Mouse (Mus musculus): ENCODE data around the gene Pde9a.

The Pde9a gene

DNA sequence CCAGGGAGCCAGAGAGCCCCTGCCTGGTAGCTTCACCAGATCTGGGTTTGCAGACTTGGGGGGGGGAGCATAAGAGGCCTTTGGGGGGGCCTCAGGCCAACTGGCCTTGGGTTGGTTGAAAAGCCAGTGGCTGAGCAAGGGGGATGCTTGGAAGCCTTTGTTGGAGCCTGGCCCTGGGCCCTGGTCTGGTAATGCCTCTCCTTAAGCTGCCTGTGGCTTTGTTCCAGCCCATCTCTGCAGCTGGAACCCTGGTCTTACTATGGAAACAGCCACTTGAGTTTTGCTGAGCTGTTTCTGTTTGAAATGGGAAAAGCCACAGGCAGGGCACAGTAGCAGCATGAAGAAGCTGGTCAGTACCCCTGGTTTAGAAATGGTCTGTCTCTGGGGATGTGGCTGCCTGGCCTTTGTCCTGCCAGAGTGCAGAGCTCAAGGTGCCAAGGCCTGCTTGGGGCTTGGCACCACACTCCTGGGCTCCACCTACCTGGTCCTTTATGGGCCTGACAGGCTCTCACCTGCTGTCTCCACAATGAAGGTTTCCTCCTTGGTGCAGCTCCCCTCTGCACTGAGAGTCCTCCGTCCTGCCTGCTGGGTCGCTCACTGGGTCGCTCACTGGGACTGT, 3.5 kb downstream of the Pde9a start:
- no peak for DNase-seq

DNA sequence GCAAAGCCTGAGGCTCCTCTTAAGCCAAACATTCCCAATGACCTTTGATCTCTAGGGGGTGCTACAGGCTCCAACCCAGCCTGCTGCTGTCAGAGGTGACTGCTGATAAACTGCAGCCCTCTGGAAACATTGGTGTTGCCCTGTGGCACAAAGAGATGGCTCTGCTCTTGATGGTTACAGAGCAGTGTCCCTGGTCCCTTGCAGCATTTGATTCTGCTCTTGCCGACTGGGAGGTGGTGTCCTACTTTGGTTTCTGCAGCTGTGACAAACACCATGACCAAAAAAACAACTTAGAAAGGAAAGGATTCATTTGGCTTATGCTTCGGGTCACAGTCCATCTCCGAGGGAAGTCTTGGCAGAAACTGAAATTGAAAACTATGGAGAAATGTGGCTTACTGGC, 5.5 kb downstream of the Pde9a start:
- no peak for DNase-seq

DNA sequence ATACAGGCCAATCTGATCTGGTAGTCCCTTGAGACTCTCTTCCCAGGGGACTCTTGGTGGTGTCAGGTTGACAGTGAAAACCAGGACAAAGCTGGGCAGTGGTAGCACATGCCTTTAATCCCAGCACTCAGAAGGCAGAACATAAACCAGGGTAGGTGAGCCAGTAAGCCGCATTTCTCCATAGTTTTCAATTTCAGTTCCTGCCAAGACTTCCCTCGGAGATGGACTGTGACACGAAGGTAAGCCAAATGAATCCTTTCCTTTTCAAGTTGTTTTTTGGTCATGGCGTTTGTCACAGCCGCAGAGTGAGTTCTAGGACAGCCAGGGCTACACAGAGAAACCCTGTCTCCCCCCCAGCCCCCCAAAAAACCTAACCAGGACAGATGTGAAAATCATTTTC, 6.0 kb downstream of the Pde9a start:
- DNase-seq = no peak

DNA sequence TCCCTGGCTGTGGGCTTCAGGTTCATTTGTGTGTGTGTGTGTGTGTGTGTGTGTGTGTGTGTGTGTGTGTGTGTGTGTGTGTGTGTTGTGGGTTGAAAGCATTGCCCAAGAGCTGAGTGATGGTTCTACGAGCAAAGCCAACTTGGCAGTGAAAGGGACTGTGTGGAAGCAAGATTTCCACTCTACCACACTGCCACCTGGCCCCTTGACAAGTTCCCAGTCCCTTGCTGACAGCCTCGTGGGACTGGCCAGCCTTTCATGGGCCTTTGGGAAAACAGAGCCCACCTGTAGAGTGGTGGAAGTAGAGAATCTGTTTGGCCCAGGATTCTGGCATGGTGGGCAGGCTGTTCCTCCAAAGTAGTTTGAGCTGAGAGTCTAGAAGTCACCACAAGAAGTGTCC, 7.8 kb downstream of the Pde9a start:
- no peak for DNase-seq

DNA sequence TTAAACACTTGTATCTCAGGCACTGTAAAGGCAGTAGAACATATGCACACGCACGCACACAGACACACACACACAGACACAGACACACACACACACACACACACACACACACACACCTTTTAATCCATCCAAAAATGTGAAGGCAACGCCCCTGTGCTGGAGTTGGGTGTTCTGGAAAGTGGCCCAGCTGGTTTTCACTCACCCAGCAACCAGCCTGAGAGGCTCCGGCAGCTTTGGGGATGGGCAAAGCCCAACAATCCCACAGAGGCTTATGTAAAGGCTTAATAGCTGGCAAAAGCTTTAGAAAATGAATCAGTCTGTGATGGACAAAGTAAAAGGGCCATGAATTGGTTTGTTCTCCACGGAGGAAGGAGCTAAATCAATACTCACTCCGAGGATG, 14.3 kb downstream of the Pde9a start:
- DNase-seq = no peak

DNA sequence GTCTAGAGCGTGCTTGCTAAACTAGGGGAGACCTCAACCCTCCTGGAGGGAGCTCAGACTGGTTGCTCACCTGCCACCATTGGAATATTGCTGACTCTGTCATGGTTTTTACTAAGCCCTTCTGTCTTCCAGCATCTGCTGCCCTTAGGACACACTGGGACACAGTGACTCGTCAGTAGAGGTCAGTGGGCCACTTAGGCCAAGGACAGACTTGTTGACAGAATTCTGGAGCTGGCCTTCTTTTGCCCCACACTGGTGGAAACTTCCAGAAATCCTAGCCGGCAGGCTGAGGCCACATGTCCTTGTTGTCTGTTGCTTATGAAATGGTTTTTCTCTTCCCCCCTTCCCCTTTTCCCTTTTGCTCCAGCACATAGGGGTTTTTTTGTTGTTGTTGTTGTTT, 15.2 kb downstream of the Pde9a start:
- DNase-seq = no peak

DNA sequence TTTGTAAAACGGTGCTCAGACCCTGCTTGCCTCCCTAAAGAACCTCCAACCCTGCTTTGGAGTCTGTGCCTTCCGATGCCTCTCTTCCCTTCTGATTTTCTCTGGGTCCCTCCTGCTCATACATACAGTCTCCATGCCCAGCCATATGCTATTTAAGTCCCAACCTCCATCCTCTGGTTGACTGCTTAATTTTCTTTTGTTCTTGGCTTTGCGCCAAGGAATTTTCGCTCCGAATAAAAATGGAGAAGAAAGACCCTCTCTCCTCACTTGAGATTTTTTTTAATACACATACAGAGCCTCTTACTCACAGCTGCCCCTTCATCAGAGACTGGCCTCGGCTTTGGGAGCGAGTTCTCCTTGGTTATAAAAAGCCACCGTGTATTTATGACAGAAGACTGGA, 16.7 kb downstream of the Pde9a start:
- DNase-seq = no peak

DNA sequence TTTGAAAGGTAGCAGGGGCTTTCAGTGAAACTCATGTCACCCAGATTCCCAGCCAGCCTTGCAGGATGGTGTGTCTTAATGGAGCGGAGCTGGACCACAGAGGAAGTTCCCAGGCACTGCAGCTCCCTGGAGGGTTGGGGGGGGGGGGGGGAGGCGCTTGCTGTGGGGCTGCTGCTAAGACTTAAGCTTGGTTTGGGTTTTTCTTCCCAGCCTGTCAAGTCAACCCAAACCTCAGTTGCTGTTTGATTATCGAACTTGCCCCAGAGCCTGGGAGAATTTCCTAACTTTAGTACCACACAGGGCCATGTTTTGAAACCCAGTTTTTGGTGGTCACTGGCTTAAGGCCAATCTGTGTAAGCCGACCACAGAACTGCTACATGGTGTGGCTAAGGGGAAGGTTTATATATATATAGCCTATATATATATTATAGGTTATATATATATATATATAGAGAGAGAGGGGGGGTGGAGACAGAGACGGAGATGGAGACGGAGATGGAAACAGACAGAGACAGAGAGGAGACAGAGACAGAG, 19.8 kb downstream of the Pde9a start:
- DNase-seq = no peak

DNA sequence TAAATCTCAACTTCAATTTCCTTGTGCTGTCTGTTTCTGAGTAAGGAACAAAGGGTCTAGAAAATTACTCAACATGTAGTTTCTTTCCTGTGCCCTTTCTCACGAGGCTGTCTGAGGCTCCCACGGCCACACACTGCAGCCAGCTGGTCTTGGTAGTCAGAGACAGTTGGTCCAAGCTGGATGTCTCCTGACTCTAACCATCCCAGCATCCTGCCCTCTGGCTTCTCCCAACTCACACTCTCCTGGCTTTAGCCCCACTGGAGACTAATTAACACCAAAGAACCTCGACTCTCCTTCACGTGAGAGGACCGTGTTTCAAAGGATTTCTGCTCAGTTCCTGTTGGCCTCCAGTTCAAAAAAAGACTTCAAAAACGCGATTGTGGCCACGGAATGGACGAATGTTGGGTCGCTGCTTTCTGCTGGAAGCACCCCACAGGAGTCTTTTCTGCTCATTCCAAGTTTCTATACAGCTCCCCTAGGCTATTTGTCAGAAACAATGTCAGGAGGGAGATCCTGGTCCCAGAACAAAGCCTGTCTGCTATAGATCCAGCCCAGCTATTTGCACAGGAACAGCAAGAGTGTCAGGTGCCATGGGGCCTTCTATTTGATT, 23.8 kb downstream of the Pde9a start:
- peak; percentile 42 for DNase-seq

DNA sequence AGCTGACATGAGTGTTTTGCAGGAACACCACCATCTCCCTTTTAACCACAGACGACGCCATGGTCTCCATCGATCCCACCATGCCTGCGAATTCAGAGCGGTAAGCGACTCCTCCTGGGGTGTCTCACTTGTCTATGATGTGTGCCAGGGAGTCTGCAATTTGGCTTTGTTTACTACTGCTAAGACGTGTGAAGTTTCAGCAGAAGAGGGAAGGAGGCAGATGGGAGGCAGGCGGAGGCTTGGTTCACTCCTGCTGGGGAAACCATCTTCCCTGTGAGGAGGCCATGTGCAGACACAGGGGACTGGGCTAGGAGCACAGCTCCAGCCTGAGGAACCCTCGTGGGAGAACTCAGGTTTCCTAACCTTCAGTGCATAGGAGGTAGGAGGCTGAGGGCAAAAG, 29.2 kb downstream of the Pde9a start:
- DNase-seq = no peak

DNA sequence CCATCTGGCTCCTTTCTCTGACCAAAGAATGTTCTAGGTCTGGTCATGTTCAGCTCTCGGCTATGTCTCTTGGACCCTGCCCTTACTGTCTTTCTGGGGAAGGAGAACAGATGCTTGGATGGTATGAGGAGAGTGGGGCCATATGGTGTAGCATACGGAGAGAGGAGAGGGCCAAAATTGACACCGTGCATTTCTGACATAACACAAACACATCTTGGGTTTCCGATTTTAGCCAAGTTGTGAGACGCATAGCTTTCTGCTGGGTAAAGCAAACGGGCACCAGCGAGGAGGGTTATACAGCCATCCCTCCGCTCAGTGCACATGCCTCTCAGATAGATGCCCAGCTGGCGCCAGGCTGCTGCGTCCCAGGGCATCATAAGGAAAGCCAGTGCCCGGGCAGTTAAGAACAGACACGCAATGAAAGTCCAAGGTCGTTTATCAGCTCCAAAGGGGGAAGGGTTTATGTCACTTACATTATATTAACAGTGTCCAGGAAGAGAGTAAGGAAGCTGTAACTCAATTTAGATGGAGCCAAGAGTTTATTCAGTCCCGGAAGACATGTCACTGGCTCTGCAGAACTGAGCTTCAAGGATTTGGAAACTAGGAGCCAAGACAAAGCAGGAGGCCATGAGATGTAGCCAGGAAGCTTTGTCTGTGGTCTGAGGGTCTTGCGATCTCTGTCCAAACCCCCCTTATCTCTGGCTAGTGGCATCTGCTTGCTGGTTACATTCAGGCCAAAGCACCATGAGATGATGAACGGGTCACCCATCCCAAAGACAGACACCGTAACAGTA, 33.0 kb downstream of the Pde9a start:
- no peak for DNase-seq

DNA sequence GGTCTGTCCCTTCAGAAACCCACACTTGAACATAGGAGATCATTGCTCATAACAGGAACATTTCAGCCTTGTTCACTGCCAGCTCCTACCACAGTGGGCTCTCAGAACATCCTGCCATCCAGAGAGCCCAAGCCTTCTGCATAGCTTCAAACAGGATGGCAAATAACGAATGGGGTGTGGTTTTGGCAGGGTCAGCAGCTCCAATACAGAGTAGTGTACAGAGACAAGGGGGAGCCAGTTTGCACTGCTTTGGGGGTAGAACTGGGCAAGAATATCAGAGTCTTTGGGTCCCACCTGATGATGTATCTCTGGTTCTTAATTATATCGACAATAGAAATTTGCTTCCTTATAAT, 33.6 kb downstream of the Pde9a start:
- no peak for DNase-seq

DNA sequence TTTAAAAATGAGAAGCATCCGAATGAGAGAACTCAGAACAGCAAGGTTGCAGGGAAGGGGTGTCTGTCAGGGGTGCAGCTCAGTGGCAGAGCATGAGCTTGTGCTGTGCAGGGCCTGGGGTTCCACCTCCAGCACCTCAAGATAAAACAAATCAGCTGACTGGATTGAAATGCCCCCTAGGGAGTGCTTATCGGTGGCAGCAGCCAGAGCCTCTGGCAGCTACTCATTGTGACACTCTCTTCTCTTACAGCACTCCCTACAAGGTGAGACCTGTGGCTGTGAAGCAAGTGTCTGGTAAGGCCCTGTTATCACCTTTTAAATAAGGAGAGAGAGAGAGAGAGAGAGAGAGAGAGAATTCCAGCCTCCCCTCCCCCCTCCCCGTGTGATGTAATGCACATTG, 34.0 kb downstream of the Pde9a start:
- DNase-seq = no peak

DNA sequence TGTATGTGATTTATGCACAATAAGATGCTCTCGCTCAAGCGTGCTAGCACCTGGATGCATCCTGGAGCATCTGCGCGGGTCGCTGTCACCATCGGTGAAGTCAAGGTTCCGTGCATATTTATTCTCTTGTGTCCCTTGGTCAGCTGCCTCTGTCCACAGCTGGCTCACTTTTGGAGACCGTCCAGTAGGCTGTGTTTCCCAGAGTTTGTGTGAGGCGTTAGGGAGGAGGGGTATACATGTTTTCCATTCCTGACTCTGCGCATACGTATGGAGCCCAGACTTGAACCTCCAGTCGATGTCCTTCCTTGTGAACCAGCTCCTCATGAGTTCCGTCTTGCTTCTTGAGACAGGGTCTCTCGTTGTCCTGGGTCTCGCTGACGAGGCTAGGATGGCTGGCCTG, 34.6 kb downstream of the Pde9a start:
- DNase-seq = no peak

DNA sequence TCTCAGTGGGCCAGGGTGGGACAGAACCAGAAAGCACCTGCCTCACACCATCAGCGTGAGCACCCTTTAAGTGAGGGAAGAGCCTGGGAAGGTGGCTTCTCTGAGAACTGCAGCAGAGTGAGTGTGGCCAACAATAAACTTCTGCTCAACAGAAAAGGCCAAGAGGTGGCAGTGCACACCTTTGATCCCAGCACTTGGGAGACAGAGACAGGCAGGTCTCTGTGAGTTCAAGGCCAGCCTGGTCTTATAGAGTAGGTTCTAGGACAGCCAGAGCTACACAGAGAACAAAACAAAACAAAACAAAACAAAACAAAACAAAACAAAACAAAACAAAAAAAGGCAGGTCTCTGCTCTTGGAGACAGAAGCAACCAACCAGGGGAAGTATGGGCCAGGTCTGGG, 36.4 kb downstream of the Pde9a start:
- no peak for DNase-seq

DNA sequence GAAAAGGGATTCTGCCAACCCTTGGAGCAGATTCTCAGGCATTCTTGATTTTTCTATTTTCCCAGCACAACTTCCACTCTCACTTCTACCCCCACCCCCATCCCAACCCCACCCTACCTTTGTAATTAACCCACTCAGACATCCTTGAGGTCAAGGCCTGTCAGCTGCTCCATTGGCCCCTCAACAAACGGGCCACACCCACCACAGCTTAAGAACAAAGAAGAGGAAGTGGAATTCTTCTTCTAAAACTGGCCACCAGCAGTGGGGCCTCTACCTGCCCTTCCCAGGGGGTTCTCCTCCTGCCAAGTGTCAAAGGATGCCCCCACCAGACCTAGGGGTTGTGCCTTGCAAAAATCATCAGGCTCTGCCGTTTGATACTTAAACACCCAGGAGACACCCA, 37.0 kb downstream of the Pde9a start:
- DNase-seq = no peak

DNA sequence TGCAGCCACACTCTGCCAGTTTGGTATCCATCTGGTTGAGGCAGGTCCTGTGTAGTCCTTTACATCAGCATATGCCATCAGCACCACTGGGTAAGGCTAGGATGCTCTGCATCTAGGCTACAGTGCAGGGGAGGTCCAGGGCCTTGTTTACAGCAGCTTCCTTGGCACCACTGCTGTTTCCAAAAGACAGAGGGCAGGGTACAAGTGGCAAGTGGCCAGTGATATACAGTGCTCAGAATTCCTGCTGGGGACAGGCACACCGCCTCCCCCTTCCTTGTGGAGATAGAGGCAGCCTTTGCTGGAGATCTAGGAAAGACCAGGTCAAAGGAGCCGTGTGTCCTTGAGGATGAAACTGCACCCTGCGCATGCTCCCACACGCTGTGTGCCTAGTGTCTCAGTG, 38.3 kb downstream of the Pde9a start:
- no peak for DNase-seq

DNA sequence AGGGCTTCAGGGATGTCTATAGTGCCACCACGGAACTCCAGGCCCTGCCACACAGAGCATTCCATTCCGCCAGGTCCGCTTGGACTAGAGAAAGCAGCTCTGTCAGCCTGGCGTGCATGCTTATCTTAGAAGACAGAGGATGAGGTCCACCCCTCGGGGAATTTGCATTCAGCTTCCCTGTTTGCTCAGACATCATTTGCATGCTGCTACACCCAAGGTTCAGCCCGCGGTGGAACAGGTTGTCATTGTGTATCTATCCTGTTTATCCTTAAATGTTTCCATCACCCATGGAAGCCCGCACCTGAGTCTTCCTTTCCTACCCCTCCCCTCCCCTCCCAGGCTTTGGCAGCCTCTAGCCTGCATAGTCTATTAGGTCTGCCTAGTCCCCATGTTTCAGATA, 38.8 kb downstream of the Pde9a start:
- DNase-seq = no peak

DNA sequence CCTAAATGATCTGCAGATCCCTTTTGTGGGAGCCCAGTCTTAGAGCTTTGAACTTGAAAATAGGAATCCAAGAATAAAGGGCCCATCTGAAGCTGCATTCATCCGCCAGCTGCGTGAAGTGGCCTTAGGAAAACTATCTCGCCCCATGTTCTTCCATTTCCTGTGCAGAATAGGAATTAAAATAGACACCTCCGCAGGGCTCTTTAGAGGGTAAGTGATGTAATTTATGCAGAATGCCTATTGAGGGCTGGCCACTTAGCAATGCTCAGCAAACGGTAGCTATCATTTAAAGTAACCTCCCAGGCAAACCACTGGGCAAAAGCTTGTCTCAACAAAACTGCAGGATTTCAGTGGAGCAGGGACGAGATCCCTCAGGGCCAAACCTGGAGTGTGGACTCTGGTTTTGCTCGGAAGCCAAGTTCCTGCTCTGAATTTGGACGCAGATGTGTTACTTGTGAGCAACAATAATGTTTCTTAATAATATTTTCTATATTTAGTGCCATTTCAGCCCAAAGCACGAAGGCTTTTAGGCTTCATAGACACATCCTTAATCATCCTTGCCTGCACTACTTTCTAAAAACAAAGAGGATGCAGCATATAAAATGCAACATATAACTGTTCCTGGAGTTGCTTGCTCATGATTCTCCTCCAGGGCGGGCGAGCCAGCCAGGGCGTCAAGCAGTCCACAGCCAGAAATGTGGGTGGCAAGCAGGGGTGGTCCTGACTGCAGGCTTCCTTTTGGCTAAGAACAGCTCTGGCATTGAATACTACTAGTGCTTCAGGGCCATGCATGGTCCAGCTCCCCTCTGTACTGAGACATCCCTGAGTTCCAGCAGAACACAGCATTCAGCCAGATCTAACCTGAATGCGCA, 40.1 kb downstream of the Pde9a start:
- DNase-seq = no peak

DNA sequence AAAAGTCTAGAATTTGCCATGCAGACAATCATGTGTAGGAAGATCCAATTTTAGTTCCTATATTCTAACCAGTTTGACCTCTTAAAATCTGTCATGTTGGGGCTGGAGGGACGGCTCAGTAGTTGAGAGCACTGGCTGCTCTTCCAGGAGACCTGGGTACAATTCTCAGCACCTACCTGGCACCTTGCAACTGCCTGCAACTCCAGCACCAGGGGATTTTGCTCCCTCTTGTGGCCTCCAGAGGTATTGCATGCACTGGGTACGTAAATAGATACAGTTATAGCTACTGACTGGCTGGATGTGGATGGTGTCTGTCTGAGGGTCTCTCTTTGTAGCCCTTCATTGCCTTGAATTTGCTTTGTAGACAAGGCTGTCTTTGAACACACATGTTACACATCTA, 43.4 kb downstream of the Pde9a start:
- DNase-seq = no peak

DNA sequence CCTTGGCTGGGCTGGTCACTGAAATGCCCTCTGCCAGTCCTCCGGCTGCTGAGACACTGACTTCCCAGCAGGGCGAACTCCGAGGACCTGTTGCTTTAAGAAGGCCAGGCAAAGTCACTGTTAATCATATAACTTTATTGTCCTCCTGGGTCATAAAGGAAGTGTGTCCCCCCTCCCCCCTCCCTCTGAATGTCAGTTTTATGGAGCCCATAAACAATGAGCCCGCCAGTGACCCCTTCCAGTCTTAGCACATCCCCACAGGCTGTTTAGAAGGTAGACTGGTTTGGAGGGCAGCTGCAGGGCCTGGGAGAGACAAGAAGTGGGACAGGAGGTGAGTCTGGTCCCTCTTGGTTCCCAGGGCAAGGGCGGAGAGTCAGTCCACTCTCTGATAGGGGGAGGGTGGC, 46.9 kb downstream of the Pde9a start:
- peak; percentile 69 for DNase-seq

DNA sequence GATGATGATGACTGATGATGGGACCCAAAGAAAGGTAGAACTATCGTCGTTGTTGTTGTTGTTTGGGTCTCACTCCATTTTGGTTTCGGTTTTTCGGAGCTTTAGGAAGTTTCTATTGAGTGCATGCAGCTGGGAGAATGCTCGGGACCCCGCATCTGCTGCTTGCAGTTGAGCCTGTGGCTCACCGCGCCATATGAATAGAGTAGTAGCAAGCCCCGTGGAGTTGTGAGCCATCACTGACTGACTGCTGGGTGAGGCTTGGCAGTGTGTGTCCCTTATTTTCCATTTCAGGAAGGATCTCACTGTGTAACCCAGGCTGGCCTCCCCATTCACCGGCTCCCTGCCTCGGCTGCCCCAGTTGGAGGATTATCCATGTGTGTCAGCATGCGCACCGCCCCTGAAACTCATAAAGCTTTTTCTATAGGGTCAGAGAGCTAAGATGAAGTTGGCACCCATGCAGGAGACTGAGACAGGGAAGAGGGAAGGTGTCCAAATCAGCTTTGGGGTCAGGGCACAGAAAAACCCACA, 47.5 kb downstream of the Pde9a start:
- peak; percentile 40 for DNase-seq

Data from embryo, embryonic 11 days (tissue).